11 mouse cellular contexts compared by ENCODE assay signal in genomic region chr8:89514270-89514669, GRCm38 (mm10).
DNase-seq lines count a peak whose midpoint lies in the region.
"Had no signal": no experiment of that assay in that cellular context is flagged by ENCODE, and none has a peak within 500 bp of the region (broad histone marks: within the 10 kb centered on the region; RNA-seq: fewer than 3 reads in every experiment).

No protein-coding gene starts in this region.

- DNase-seq in left cerebral cortex, adult 11 months (ENCODE audit: low spot score) = peak; percentile 10
- no peak for DNase-seq in left cerebral cortex, postnatal 36 days (ENCODE audit: low spot score in 2 of 2)
- DNase-seq in frontal cortex, postnatal 36 days (ENCODE audit: low spot score in 2 of 2) = peak; percentile 8 to 48
- peak; percentile 8 to 45 for DNase-seq in layer of hippocampus, postnatal 25 days (ENCODE audit: extremely low spot score in 1 of 2, low spot score in 1 of 2)
- peak; percentile 55 for DNase-seq in telencephalon, adult 2 months (ENCODE audit: low read depth, low spot score)
- no peak for DNase-seq in cerebellum, postnatal 25 days
- DNase-seq in heart, postnatal 36 days = no peak
- DNase-seq in MN1 (ENCODE audit: low spot score) = no peak
- DNase-seq: B cell, adult 2 months; cerebellum, adult 2 months; lung, adult 2 months had no signal

- intact Hi-C loops in left cerebral cortex, postnatal 36 days (cut with DNase I) = no loop called here
- intact Hi-C loops in heart, postnatal 36 days (cut with DNase I) = no loop called here

Comparison
In these comparisons a context has a peak if more than half of its experiments do, and no peak if none do; other contexts are left out.
1. DNase-seq: peak in left cerebral cortex, adult 11 months (single experiment), frontal cortex, postnatal 36 days (2 of 2), layer of hippocampus, postnatal 25 days (2 of 2) and telencephalon, adult 2 months (single experiment); none in left cerebral cortex, postnatal 36 days (0 of 2), cerebellum, postnatal 25 days (0 of 2), heart, postnatal 36 days (0 of 2) and MN1 (single experiment).